Mouse (Mus musculus) liver, postnatal 0 days (tissue): Measurements from ENCODE around the gene Zfp986.
"Not testable (repeated sequence)": the region's sequence is repeated elsewhere in the genome, so short reads cannot be mapped to it uniquely, and the experiment has no call there.

Experiments
- CTCF ChIP-seq: sonication (generic); IDR thresholded peaks from 2 replicates; pipeline ENCODE4 v1.5.1; 2016; ENCODE audit warnings: antibody characterized with exemption, low read depth
- EP300 ChIP-seq: IDR thresholded peaks from 2 replicates; pipeline ENCODE4 v1.6.1; 2016; ENCODE audit warnings: antibody characterized with exemption, low read depth, mild to moderate bottlenecking

DNA sequence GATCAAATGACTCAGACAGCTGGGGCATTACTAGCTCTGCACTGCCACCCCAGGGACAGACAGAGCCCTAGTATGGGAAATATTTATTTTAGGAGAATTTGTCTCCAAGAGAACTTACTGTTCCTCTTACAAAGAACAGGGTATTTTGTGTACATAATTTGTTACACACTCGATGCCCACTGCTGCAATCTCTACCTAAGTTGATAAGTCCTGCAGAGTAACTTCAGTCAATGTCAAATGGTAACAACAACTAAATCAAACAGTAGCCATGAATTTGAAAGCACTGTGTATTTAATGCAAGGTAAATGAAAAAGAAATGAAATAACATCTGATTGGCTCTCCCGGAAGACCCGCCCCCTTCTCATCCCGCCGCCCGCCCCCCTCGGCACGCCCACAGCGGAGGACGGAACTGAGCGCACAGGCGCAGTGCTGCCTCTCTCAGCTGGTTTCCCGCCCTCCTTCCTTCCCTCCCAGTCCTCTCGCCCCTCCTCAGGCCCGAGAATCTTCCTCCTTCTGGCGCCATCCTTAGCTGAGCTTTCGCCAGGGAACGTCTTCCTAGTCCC lies 32.2 kb upstream of the Zfp986 start:
- TF ChIP-seq CTCF, EP300: not testable (repeated sequence)
